Mouse (Mus musculus) telencephalon, adult 2 months (tissue): ENCODE results near the gene Stt3a.
A peak's percentile ranks its signal among the peaks of the same experiment; 100 is the strongest.

Source experiments
- DNase-seq: peaks from one replicate; pipeline ENCODE4 v3.0.0-alpha.2; 2011; ENCODE audit warnings: low read depth, low spot score

Stt3a gene

GRCm38 (mm10) chr9:36767203-36768143, at the start of gene Stt3a:
Gene Stt3a (minus strand): TSS chr9:36767679.
- peak; percentile 100 for DNase-seq

- no peak for DNase-seq
Measured at GRCm38 (mm10) chr9:36814486-36814885, 47.0 kb upstream of the Stt3a start.

- DNase-seq = no peak
Measured at GRCm38 (mm10) chr9:36808126-36808785, 40.8 kb upstream of the Stt3a start.

GRCm38 (mm10) chr9:36805256-36805975, 37.9 kb upstream of the Stt3a start:
- DNase-seq = no peak

DNA sequence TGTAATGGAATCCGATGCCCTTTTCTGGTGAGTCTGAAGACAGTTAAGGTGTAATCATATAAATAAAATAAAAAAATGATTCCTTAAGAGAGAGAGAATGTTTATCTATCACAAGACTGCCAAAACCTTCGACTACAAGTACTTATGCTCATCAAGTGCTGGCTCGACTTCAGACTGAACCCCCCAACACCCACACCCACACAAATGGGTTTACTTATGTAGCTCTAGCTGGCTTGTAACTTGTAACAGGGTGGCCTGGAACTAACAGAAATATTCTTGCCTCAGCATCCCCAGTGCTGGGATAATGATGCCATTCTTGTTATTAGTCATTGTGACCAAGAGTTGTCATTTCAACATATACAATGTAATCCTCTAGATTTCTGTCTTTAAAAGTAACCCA, 36.4 kb upstream of the Stt3a start:
- DNase-seq = no peak

- no peak for DNase-seq
Measured at GRCm38 (mm10) chr9:36803386-36803785, 35.9 kb upstream of the Stt3a start.

GRCm38 (mm10) chr9:36802951-36803350, 35.5 kb upstream of the Stt3a start:
- DNase-seq = no peak

- DNase-seq = no peak
Measured at GRCm38 (mm10) chr9:36801961-36802360, 34.5 kb upstream of the Stt3a start.

- DNase-seq = peak; percentile 50
Measured at GRCm38 (mm10) chr9:36796781-36797555, 29.5 kb upstream of the Stt3a start, which contains the start of gene Ei24. Gene Ei24 (minus strand): TSS chr9:36797393.

DNA sequence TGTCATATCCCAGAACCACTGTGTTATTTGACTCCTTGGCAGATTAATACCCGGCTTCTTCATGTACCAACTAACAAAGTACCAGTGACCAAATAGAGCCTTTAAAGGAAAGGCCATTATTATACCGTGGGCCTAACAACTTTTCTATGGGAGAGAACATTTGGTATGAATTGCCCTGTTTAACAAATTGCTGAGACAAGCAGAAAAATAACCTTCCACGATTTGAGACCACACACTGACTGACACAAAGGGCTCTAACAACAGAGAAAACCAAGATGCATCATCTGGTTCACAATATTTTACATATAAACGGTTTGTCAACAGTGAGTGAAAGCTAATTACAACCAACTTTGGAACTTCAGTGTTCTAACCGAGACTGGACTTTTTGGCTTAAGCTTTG, 28.7 kb upstream of the Stt3a start:
- no peak for DNase-seq

DNA sequence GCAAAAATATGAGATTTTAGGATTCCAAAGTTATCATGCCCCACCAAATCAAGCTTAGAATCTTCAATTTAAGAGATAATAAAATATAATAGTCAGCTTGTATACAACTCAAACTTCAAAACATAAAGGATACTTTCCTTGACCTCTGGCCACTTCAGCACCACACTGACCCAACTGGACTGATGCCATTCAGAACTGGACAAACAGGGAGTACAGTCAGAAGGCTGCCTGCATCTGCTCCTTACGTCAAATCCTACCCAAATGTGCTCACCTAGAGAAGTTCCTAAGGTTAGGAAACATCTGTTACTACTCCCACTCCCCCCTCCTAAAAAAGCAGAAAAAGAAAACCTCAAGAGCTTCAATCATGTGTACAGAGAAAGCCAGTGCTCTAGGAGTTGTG, 28.1 kb upstream of the Stt3a start:
- no peak for DNase-seq

DNA sequence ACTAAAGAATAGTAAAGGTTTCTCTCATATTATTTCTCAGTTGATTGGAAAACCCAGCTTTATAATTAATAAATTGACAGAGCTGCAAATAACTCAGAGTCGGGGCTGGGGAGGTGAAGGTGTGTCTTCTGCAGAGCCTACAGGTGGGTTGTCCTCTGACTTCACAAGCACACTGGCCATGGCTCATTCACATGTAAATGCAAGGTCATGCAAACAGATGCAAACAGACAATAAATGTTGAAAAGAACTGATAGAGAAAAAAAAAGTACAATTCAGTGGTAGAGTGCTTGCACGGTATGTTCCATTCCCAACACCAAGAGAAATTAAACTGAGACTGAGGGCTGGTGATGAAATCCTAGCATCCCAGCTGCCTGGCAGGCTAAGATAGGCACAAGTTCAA, 27.0 kb upstream of the Stt3a start:
- no peak for DNase-seq

DNA sequence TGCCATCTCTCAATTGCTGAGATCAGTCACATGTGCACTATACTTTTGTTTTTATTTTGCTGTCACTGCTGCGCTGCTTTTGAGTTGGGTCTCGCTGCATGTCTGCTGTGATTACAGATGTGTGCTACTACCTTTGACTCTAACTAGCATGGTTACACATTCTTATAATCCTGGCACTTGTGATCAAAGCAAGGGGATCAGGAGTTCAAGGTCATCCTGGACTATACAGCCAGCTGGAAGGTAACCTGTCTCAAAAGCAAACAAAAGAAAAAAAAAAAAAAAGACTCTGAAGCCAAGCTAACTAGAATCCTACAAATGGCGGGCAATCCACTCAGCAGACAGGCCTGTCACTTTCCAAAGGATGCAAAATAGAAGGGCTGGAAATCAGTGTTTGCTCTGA, 24.7 kb upstream of the Stt3a start:
- no peak for DNase-seq

DNA sequence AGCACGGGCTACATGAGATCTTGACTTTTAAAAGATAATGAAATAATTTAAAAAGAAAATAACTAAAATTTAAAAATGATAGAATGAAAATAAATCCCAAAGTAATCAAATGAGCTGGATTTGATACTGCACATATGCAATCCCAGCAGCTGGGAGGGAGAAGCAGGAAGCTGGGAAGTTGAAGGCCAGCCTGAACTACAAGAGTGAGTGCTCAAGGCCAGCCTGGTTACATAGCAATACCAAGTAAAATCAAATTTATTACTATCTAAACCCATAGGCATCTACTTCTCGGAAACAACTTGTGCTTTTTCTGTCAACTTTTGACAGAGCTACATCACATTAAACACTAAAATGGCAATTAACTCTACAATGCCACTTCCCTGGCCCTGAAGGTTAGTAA, 16.4 kb upstream of the Stt3a start:
- no peak for DNase-seq

- DNase-seq = no peak
Measured at GRCm38 (mm10) chr9:36769048-36769413, 1.6 kb upstream of the Stt3a start.

GRCm38 (mm10) chr9:36768156-36769047, 923 bp upstream of the Stt3a start:
- DNase-seq = peak; percentile 5

GRCm38 (mm10) chr9:36764378-36764777, 3.1 kb downstream of the Stt3a start:
- no peak for DNase-seq

DNA sequence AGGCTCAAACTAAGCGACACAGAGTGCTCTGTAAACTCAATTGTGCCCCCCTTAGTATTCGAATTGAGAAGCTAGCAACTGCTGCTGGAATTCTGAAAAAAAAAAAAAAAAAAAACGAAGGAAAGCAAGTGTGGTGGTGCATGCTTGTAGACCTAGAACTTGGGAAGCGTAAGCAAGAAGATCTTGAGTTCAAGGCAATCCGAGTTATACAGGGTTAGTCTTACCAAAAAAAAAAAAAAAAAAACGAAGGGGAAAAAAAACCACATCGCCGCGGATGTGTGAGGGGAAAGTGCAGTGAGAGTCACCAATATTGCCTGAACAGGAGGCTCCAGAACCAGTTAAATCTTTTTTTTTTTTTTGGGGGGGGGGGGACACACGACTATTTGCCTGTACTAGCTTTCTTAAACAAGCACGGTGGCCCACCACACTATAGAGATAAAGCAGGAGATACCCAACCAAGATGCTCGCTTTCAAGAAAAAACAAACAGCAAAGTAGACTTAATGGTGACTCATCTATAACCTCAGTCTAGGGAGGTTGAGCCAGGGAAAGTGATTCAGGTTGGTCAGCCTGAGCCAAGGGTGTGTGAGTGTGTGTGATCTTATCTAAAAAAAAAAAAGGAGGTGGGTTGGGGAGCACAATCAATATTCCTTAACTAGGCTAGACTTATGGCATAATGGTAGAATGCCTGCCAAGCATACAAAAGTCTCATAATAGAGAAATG, 40.3 kb downstream of the Stt3a start, which contains the start of gene Chek1:
Chek1 (minus strand) TSS at position 32 of the 722 bp plus-strand sequence.
- DNase-seq = no peak

GRCm38 (mm10) chr9:36726131-36727033, 41.1 kb downstream of the Stt3a start:
- DNase-seq = peak; percentile 84
